Mouse (Mus musculus) adrenal gland, postnatal 10 days (tissue): ENCODE data around the gene Glud1. TPM values are rescaled to one million over a fixed set of nuclear protein-coding genes. Genes with fewer than 3 reads are reported as not detected.

Source experiments
- DNase-seq: peaks from one replicate; pipeline ENCODE4 v3.0.0; 2021; ENCODE audit warnings: mixed read lengths
- total RNA-seq, 2 experiments: library from RNA; stranded (reverse); gene quantifications; 2 replicates each; pipeline ENCODE4 v1.2.3; 2021

Gene Glud1
- total RNA-seq, 2 experiments from 2014 or later = 309 to 414 TPM

GRCm38 (mm10) chr14:34378560-34379331 is 68.2 kb downstream of the Glud1 start:
- DNase-seq = peak; percentile 63

- no peak for DNase-seq
These were observed 72.6 kb downstream of the Glud1 start for GRCm38 (mm10) chr14:34382921-34383704.

GRCm38 (mm10) chr14:34393295-34393694 is 82.8 kb downstream of the Glud1 start:
- no peak for DNase-seq

Other genes with a start within 250 kb of the Glud1 start
- 1 to 10 TPM; 7.9 to 8.5 TPM for gene Anxa8, start 224.7 kb upstream of the Glud1 start, total RNA-seq
- gene A630023A22Rik, start 208.0 kb upstream of the Glud1 start, total RNA-seq = not detected
- under 1 TPM; 0.27 to 0.30 TPM for gene Npy4r, start 158.2 kb upstream of the Glud1 start, total RNA-seq
- gene Gprin2, start 109.1 kb upstream of the Glud1 start, total RNA-seq = 1 to 10 TPM in 1 of 2 experiments, under 1 TPM in 1; 0.36 to 1.4 TPM
- 1 to 10 TPM; 1.3 to 1.4 TPM for gene Syt15, start 91.1 kb upstream of the Glud1 start, total RNA-seq
- gene Shld2, start 234 bp upstream of the Glud1 start, total RNA-seq = 10 to 100 TPM; 10.5 to 13.8 TPM
- 1 to 10 TPM; 2.3 to 4.2 TPM for gene Fam25c, start 44.7 kb downstream of the Glud1 start, total RNA-seq
- gene Sncg, start 64.1 kb downstream of the Glud1 start, total RNA-seq = 10 to 100 TPM; 44.7 to 50.3 TPM
- 10 to 100 TPM; 25.2 to 34.6 TPM for gene Mmrn2, start 64.7 kb downstream of the Glud1 start, total RNA-seq
- gene Bmpr1a, start 192.6 kb downstream of the Glud1 start, total RNA-seq = 10 to 100 TPM; 50.2 to 55.3 TPM
- not detected for gene 9230112D13Rik, start 212.1 kb downstream of the Glud1 start, total RNA-seq